Mouse (Mus musculus) forebrain, postnatal 0 days (tissue): ENCODE results near the gene Spo11. TPM values are rescaled to one million over a fixed set of nuclear protein-coding genes. Genes with fewer than 3 reads are reported as not detected.

Experiments used
- ATAC-seq: fragments of 200-750 bp; cut with Nextera tagmentation; 2 replicates; pipeline ENCODE4 v1.8.0; 2017; ENCODE audit warnings: mild to moderate bottlenecking, moderate library complexity
- DNase-seq: peaks from one replicate; pipeline ENCODE4 v3.0.0-alpha.2; 2015
- H3K27ac ChIP-seq: fragments of 300-500 bp; sonication (generic); 2 replicates; pipeline ENCODE4 v1.5.1; 2014; ENCODE audit warnings: low read depth, mild to moderate bottlenecking, antibody characterized with exemption, low read length, moderate library complexity, mixed read lengths
- H3K27me3 ChIP-seq: fragments of 300-500 bp; sonication (generic); 2 replicates; pipeline ENCODE4 v1.6.1; 2014; ENCODE audit warnings: mild to moderate bottlenecking, low read length, mixed read lengths; ENCODE audit not compliant: insufficient read depth
- H3K36me3 ChIP-seq: fragments of 300-500 bp; sonication (generic); 2 replicates; pipeline ENCODE4 v1.6.1; 2014; ENCODE audit warnings: mild to moderate bottlenecking, moderate library complexity; ENCODE audit not compliant: insufficient read depth
- H3K4me1 ChIP-seq: fragments of 300-500 bp; sonication (generic); 2 replicates; pipeline ENCODE4 v1.6.1; 2014; ENCODE audit warnings: antibody characterized with exemption; ENCODE audit not compliant: insufficient read depth
- H3K4me2 ChIP-seq: fragments of 300-500 bp; sonication (generic); 2 replicates; pipeline ENCODE4 v1.6.1; 2014; ENCODE audit warnings: low read depth, mild to moderate bottlenecking, moderate library complexity
- H3K4me3 ChIP-seq: fragments of 300-500 bp; sonication (generic); 2 replicates; pipeline ENCODE4 v1.5.1; 2014; ENCODE audit warnings: low read depth, low read length, mixed read lengths
- H3K9ac ChIP-seq: fragments of 300-500 bp; sonication (generic); 2 replicates; pipeline ENCODE4 v1.6.1; 2014; ENCODE audit warnings: mild to moderate bottlenecking
- H3K9me3 ChIP-seq: fragments of 300-500 bp; sonication (generic); 2 replicates; pipeline ENCODE4 v1.6.1; 2016; ENCODE audit warnings: low read length
- CTCF ChIP-seq: sonication (generic); IDR thresholded peaks from 2 replicates; pipeline ENCODE4 v1.5.1; 2016; ENCODE audit warnings: antibody characterized with exemption, control low read depth, low read depth
- WGBS: fragments of 180-500 bp; shearing (Covaris S2); extraction: QIAGEN DNeasy Blood & Tissue Kit; methylation state at CpG from one replicate; pipeline ENCODE4 v1.1.7; 2014; 5-methylcytosine and 5-hydroxymethylcytosine counted together
- polyA plus RNA-seq: library from polyadenylated mRNA; unstranded; fragments of >200 nt; fragmentation: Nextera tagmentation; extraction: Ambion mirVana; gene quantifications from 2 replicates; pipeline ENCODE4 v1.2.1, GENCODE M21; 2015
- total RNA-seq: library from RNA; depleted of rRNA; stranded (reverse); fragments of >200 nt; gene quantifications from 2 replicates; pipeline ENCODE4 v1.2.3, GENCODE M21; 2014

The Spo11 gene
- total and polyA plus RNA-seq, 2 experiments from 2014 or later, result 1.1 to 1.3 TPM

GRCm38 (mm10) chr2:172940003-172940798 lies 37.3 kb upstream of the Spo11 start, which contains the start of gene Bmp7:
Gene Bmp7, minus strand, starts transcription at chr2:172940321.
- peak within 1 kb of the TSS; percentile 21; the same call in 1 of the 2 replicates for H3K27ac ChIP-seq
- 3% methylated on average over 59 of the region's 82 CpGs for WGBS

DNA sequence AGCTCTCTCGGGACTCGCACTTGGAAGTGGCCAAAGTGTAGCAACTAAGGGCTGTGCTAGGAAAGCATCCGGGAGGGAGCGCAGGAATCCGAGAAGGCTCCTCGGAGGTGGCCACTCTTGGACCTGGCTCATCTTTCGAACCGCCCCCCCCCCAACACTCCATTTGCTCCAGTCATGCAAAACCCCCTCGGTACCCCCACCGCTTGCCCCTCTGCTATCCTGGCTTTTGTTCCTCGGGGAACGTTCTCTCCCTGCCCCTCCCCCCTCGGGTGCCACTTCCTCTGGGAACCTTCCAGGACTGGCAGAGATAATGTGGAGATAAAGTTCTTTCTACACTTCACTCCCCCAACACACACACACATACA lies 36.7 kb upstream of the Spo11 start:
- peaks cover 53% of the 10 kb centered on the region for H3K27me3 ChIP-seq
- H3K4me3 ChIP-seq, result peak overlapping the region; percentile 42
- 0% methylated on average over 12 of the region's 13 CpGs for WGBS
- TF ChIP-seq CTCF, result no peak
- H3K36me3 ChIP-seq, result no peaks in the 10 kb centered on the region
- peak overlapping the region; percentile 95 for H3K4me2 ChIP-seq
- peaks cover 12% of the 10 kb centered on the region; the same call in 1 of the 2 replicates for H3K4me1 ChIP-seq
- DNase-seq (no peak), ATAC-seq (no peak)
- H3K9ac ChIP-seq, result 0 out of 2 replicates have a peak overlapping the region, but pooled peaks have one; percentile 51
- no peaks in the 10 kb centered on the region for H3K9me3 ChIP-seq
- H3K27ac ChIP-seq, result no peak overlapping the region

More at GRCm38 (mm10) chr2:172940003-172940798, 37.3 kb upstream of the Spo11 start, which contains the start of gene Bmp7:
- H3K4me3 ChIP-seq, result peak within 1 kb of the TSS; percentile 42
- H3K36me3 ChIP-seq, result no peaks in the 10 kb centered on the region
- ATAC-seq (peak; percentile 70), DNase-seq (peak; percentile 60)
- no peaks in the 10 kb centered on the region for H3K9me3 ChIP-seq
- peak within 1 kb of the TSS; percentile 95 for H3K4me2 ChIP-seq
- H3K27me3 ChIP-seq, result peaks cover 59% of the 10 kb centered on the region
- H3K9ac ChIP-seq, result peak within 1 kb of the TSS; percentile 51
- peaks cover 12% of the 10 kb centered on the region; the same call in 1 of the 2 replicates for H3K4me1 ChIP-seq
- TF ChIP-seq CTCF, result no peak

DNA sequence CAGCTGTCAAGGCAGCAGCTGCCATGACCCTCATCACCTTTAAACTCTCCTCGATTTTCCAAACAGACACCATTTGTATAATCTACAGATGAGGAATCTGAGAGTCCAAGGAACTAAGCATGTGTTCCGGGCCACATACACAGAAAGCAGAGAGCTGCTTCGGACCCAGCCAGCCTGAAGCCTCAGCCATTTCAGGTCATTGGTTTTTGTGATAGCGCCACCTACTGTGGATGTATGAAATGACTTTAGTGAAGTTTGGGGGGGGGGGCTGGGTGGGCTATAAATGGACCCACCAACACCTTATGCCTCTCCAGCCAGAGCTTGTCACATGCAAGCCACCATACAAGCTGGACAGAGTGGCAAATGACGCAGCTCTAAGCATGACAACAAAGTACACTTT lies 28.4 kb upstream of the Spo11 start:
- H3K4me1 ChIP-seq, result no peaks in the 10 kb centered on the region; the same call in 1 of the 2 replicates
- H3K36me3 ChIP-seq, result no peaks in the 10 kb centered on the region
- no peaks in the 10 kb centered on the region for H3K27me3 ChIP-seq
- WGBS, result 39% methylated on average over 5 of the region's 5 CpGs
- TF ChIP-seq CTCF, result peak; percentile 50
- no peaks in the 10 kb centered on the region for H3K9me3 ChIP-seq
- H3K9ac ChIP-seq, result no peak overlapping the region
- no peak overlapping the region for H3K27ac ChIP-seq
- no peak for ATAC-seq
- H3K4me2 ChIP-seq, result no peak overlapping the region
- H3K4me3 ChIP-seq, result no peak overlapping the region
- no peak for DNase-seq

- TF ChIP-seq CTCF, result no peak
- Histone ChIP-seq H3K36me3 (no peaks in the 10 kb centered on the region), H3K9ac (no peak overlapping the region), H3K27ac (no peak overlapping the region), H3K4me2 (no peak overlapping the region), H3K27me3 (no peaks in the 10 kb centered on the region), H3K9me3 (no peaks in the 10 kb centered on the region), H3K4me1 (no peaks in the 10 kb centered on the region; the same call in 1 of the 2 replicates), H3K4me3 (no peak overlapping the region)
- no peak for DNase-seq
- ATAC-seq, result no peak
- 54% methylated on average over 9 of the region's 9 CpGs for WGBS
Measured at GRCm38 (mm10) chr2:172950119-172950676, 27.3 kb upstream of the Spo11 start.

DNA sequence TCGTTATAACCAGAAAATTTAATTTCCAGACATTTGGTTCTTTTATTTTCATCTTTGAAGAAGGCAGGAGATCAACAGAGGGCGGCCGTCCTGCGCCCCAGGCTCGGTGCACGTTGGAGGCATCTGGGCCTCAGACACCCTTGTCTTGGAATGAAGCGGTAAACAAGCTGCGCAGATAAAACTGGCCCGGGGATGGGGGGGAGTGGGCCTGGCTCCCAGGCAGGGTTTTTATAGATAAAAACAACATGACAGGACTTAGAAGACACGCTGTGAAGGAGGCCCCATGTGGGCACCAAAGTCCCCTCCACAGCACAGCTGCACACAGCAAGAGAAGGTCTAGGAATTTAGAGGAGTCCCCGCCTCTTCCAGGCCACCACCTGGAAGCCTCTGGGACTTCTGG lies 26.8 kb upstream of the Spo11 start:
- Histone ChIP-seq H3K27ac (no peak overlapping the region), H3K9ac (no peak overlapping the region), H3K4me1 (no peaks in the 10 kb centered on the region; the same call in 1 of the 2 replicates), H3K4me2 (no peak overlapping the region), H3K4me3 (no peak overlapping the region), H3K9me3 (no peaks in the 10 kb centered on the region), H3K27me3 (no peaks in the 10 kb centered on the region), H3K36me3 (no peaks in the 10 kb centered on the region)
- WGBS, result 28% methylated on average over 11 of the region's 11 CpGs
- TF ChIP-seq CTCF, result no peak
- DNase-seq (no peak), ATAC-seq (no peak)

DNA sequence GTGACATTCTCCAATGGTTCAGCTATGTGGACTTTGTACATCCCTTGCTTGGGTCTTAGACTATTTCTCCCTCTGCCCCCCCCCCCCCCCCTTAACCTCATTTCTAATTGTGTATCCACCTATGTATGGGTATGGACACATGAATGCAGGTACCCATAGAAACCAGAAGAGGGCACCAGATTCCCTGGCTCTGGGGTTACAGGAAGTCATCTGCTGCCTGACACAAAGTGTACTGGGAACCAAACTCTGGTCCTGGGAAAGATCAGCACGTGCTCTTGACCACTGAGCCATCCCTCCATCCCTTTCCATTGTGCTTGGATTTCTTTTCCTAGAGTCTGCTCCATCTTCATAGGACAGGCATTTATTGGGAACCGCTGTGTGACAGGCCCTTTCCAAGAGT lies 25.5 kb upstream of the Spo11 start:
- TF ChIP-seq CTCF, result no peak
- no peak overlapping the region for H3K4me3 ChIP-seq
- no peak overlapping the region for H3K9ac ChIP-seq

GRCm38 (mm10) chr2:172958579-172958978 lies 18.9 kb upstream of the Spo11 start:
- Histone ChIP-seq H3K4me2 (no peak overlapping the region), H3K9me3 (no peaks in the 10 kb centered on the region), H3K27me3 (no peaks in the 10 kb centered on the region), H3K9ac (no peak overlapping the region), H3K4me1 (no peaks in the 10 kb centered on the region), H3K4me3 (no peak overlapping the region), H3K27ac (no peak overlapping the region), H3K36me3 (no peaks in the 10 kb centered on the region)
- WGBS, result 12% methylated on average over 5 of the region's 5 CpGs
- ATAC-seq, result peak; percentile 86
- TF ChIP-seq CTCF, result no peak
- no peak for DNase-seq

More for the DNA sequence above, 25.5 kb upstream of the Spo11 start:
- Histone ChIP-seq H3K4me1 (no peaks in the 10 kb centered on the region; the same call in 1 of the 2 replicates), H3K4me2 (no peak overlapping the region), H3K27me3 (no peaks in the 10 kb centered on the region), H3K36me3 (no peaks in the 10 kb centered on the region), H3K27ac (no peak overlapping the region), H3K9me3 (no peaks in the 10 kb centered on the region)
- DNase-seq, result no peak
- 79% methylated on average over 2 of the region's 2 CpGs for WGBS
- ATAC-seq, result no peak
